Mouse (Mus musculus): ENCODE data around the gene Epn1. TPM values are rescaled to one million over a fixed set of nuclear protein-coding genes. Genes with fewer than 3 reads are reported as not detected.

The Epn1 gene
- total RNA-seq (2015) = 41.0 and 42.0 TPM in 2 replicates
- 37.0 and 51.5 TPM in 2 replicates for total RNA-seq (2017)

GRCm38 (mm10) chr7:5080010-5080751, at the start of gene Epn1:
Gene Epn1 (plus strand): TSS chr7:5080235.
- ATAC-seq (replicated peaks; ENCODE audit: poor library complexity) = peak; percentile 86

GRCm38 (mm10) chr7:5030554-5031275, 49.3 kb upstream of the Epn1 start:
- no peak for ATAC-seq (replicated peaks; ENCODE audit: poor library complexity)

- ATAC-seq (replicated peaks; ENCODE audit: poor library complexity) = no peak
These were observed 48.5 kb upstream of the Epn1 start for GRCm38 (mm10) chr7:5031496-5031895.

- no peak for ATAC-seq (replicated peaks; ENCODE audit: poor library complexity)
These were observed 46.2 kb upstream of the Epn1 start, which contains the start of gene 4632433K11Rik for GRCm38 (mm10) chr7:5033818-5034217. Gene 4632433K11Rik (plus strand): TSS chr7:5034118.

GRCm38 (mm10) chr7:5035628-5036027, 44.4 kb upstream of the Epn1 start:
- ATAC-seq (replicated peaks; ENCODE audit: poor library complexity) = no peak

GRCm38 (mm10) chr7:5036136-5036535, 43.9 kb upstream of the Epn1 start:
- no peak for ATAC-seq (replicated peaks; ENCODE audit: poor library complexity)

GRCm38 (mm10) chr7:5037026-5037425, 43.0 kb upstream of the Epn1 start:
- no peak for ATAC-seq (replicated peaks; ENCODE audit: poor library complexity)

GRCm38 (mm10) chr7:5037467-5037866, 42.6 kb upstream of the Epn1 start:
- ATAC-seq (replicated peaks; ENCODE audit: poor library complexity) = no peak

GRCm38 (mm10) chr7:5038109-5038732, 41.8 kb upstream of the Epn1 start, which contains the start of gene Zfp784:
Gene Zfp784 (minus strand): TSS chr7:5038446.
- peak; percentile 91 for ATAC-seq (replicated peaks; ENCODE audit: poor library complexity)

- no peak for ATAC-seq (replicated peaks; ENCODE audit: poor library complexity)
These were observed 41.1 kb upstream of the Epn1 start for GRCm38 (mm10) chr7:5038940-5039339.

GRCm38 (mm10) chr7:5044981-5045380, 35.1 kb upstream of the Epn1 start:
- ATAC-seq (replicated peaks; ENCODE audit: poor library complexity) = peak; percentile 42

GRCm38 (mm10) chr7:5046112-5046511, 33.9 kb upstream of the Epn1 start:
- ATAC-seq (replicated peaks; ENCODE audit: poor library complexity) = 0 out of 2 replicates have a peak, but pooled peaks have one; percentile 24

- peak; percentile 67 for ATAC-seq (replicated peaks; ENCODE audit: poor library complexity)
These were observed 32.7 kb upstream of the Epn1 start for GRCm38 (mm10) chr7:5047313-5047712.

GRCm38 (mm10) chr7:5051193-5052192, 28.5 kb upstream of the Epn1 start, which contains the start of gene Zfp580:
Gene Zfp580 (plus strand): TSS chr7:5051538.
- peak; percentile 54 for ATAC-seq (replicated peaks; ENCODE audit: poor library complexity)

GRCm38 (mm10) chr7:5052438-5052837, 27.6 kb upstream of the Epn1 start:
- no peak for ATAC-seq (replicated peaks; ENCODE audit: poor library complexity)

GRCm38 (mm10) chr7:5052931-5053343, 27.1 kb upstream of the Epn1 start:
- ATAC-seq (replicated peaks; ENCODE audit: poor library complexity) = no peak

GRCm38 (mm10) chr7:5053456-5054179, 26.4 kb upstream of the Epn1 start:
- peak; percentile 6; the same call in 1 of the 2 replicates for ATAC-seq (replicated peaks; ENCODE audit: poor library complexity)

- ATAC-seq (replicated peaks; ENCODE audit: poor library complexity) = no peak
These were observed 23.3 kb upstream of the Epn1 start for GRCm38 (mm10) chr7:5056651-5057263.

- ATAC-seq (replicated peaks; ENCODE audit: poor library complexity) = no peak
These were observed 22.7 kb upstream of the Epn1 start for GRCm38 (mm10) chr7:5057381-5057780.

Measured in megakaryocyte progenitor cell, adult 5-6 weeks (primary cell).